Mouse (Mus musculus): ENCODE results near the gene Atp9a.

DNA sequence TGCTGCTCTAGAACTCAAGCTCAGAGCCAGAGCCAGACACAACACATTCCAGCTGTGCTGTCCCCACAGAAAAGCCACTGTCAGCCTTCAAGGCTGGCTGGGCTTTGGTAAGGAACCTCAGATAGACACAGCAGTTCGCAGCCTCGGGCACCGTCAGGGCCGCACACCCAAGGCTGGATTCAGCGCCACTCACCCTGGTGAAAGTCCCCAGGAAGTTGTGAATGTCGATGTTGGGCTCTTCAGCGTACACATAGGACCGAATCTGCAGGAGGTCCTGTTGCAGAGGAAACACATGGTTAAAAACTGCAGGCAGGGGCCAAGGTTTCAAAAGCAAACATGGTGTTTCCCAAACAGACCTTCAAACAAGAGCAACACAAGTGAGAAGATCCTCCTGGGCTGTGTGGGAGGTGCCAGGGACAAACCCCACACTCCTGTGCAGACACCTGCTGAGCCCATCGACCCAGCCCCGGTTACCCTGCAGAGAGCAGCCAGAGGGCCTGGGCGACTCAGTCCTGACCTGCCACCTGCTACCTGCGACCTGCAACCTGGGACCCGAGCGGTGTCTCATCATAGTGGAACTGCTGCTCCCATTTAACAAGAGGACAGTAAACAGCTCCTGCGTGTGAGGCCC is 58.6 kb downstream of the Atp9a start:
- TF ChIP-seq POLR2A (IDR thresholded peaks at IDR 0.05; ENCODE audit: control insufficient read depth, extremely low read depth, insufficient read depth, low read length, poor library complexity): no peak
- TF ChIP-seq CTCF (IDR thresholded peaks at IDR 0.05; ENCODE audit: borderline replicate concordance, control insufficient read depth, extremely low read depth, insufficient read depth, low read length, poor library complexity): no peak

Data from thymus, adult 2 months (tissue).